Mouse (Mus musculus): ENCODE data around the gene Pabpc6. TPM values are rescaled to one million over a fixed set of nuclear protein-coding genes. Genes with fewer than 3 reads are reported as not detected.

Pabpc6 gene
- not detected in 2 replicates for polyA plus RNA-seq (2016; fragmentation: Nextera tagmentation; extraction: Ambion mirVana)

- H3K4me2 ChIP-seq (replicated peaks) = no peak within 1 kb of the TSS
- H3K9ac ChIP-seq = no peak within 1 kb of the TSS
- peaks cover 9% of the 10 kb centered on the region; the same call in 1 of the 2 replicates for H3K9me3 ChIP-seq (replicated peaks)
- H3K4me3 ChIP-seq = no peak within 1 kb of the TSS
- H3K27me3 ChIP-seq = no peaks in the 10 kb centered on the region
- no peaks in the 10 kb centered on the region for H3K36me3 ChIP-seq
- no peak for ATAC-seq (ENCODE audit: low FRiP score)
- WGBS = 93% methylated on average over 36 of the region's 36 CpGs
- no peaks in the 10 kb centered on the region for H3K4me1 ChIP-seq
- no peak within 1 kb of the TSS for H3K27ac ChIP-seq
Measured at GRCm38 (mm10) chr17:9669283-9669905, at the start of gene Pabpc6. Gene Pabpc6, minus strand, starts transcription at chr17:9669717.

GRCm38 (mm10) chr17:9710910-9711309 is 41.4 kb upstream of the Pabpc6 start:
- 88% methylated on average over 6 of the region's 6 CpGs for WGBS
- no peak overlapping the region for H3K9ac ChIP-seq
- no peak overlapping the region for H3K27ac ChIP-seq
- H3K4me2 ChIP-seq (replicated peaks) = no peak overlapping the region
- H3K36me3 ChIP-seq = no peaks in the 10 kb centered on the region
- no peaks in the 10 kb centered on the region for H3K27me3 ChIP-seq
- no peaks in the 10 kb centered on the region for H3K9me3 ChIP-seq (replicated peaks)
- no peaks in the 10 kb centered on the region for H3K4me1 ChIP-seq
- no peak overlapping the region for H3K4me3 ChIP-seq
- ATAC-seq (ENCODE audit: low FRiP score) = no peak

GRCm38 (mm10) chr17:9708888-9709287 is 39.4 kb upstream of the Pabpc6 start:
- no peak overlapping the region for H3K4me2 ChIP-seq (replicated peaks)
- no peaks in the 10 kb centered on the region for H3K36me3 ChIP-seq
- no peaks in the 10 kb centered on the region for H3K9me3 ChIP-seq (replicated peaks)
- no peak for ATAC-seq (ENCODE audit: low FRiP score)
- 94% methylated on average over 3 of the region's 3 CpGs for WGBS
- H3K4me1 ChIP-seq = no peaks in the 10 kb centered on the region
- no peaks in the 10 kb centered on the region for H3K27me3 ChIP-seq
- H3K9ac ChIP-seq = no peak overlapping the region
- H3K4me3 ChIP-seq = no peak overlapping the region
- H3K27ac ChIP-seq = no peak overlapping the region

- WGBS = 85% methylated on average over 1 of the region's 1 CpGs
Measured at GRCm38 (mm10) chr17:9707356-9707755, 37.8 kb upstream of the Pabpc6 start.

GRCm38 (mm10) chr17:9697763-9698162 is 28.2 kb upstream of the Pabpc6 start:
- no peak overlapping the region for H3K4me2 ChIP-seq (replicated peaks)
- peaks cover 9% of the 10 kb centered on the region; the same call in 1 of the 2 replicates for H3K4me1 ChIP-seq
- peak; percentile 88 for ATAC-seq (ENCODE audit: low FRiP score)
- 44% methylated on average over 7 of the region's 7 CpGs for WGBS
- H3K27me3 ChIP-seq = no peaks in the 10 kb centered on the region
- H3K9me3 ChIP-seq (replicated peaks) = peaks cover 4% of the 10 kb centered on the region
- H3K4me3 ChIP-seq = no peak overlapping the region
- no peaks in the 10 kb centered on the region for H3K36me3 ChIP-seq
- H3K27ac ChIP-seq = no peak overlapping the region
- H3K9ac ChIP-seq = no peak overlapping the region

More at GRCm38 (mm10) chr17:9707356-9707755, 37.8 kb upstream of the Pabpc6 start:
- H3K27ac ChIP-seq = no peak overlapping the region
- no peaks in the 10 kb centered on the region for H3K9me3 ChIP-seq (replicated peaks)
- H3K9ac ChIP-seq = no peak overlapping the region
- no peaks in the 10 kb centered on the region for H3K27me3 ChIP-seq
- no peaks in the 10 kb centered on the region for H3K36me3 ChIP-seq
- H3K4me1 ChIP-seq = no peaks in the 10 kb centered on the region
- no peak for ATAC-seq (ENCODE audit: low FRiP score)
- H3K4me3 ChIP-seq = no peak overlapping the region
- no peak overlapping the region for H3K4me2 ChIP-seq (replicated peaks)

- H3K4me3 ChIP-seq = no peak overlapping the region
- H3K27ac ChIP-seq = no peak overlapping the region
- no peaks in the 10 kb centered on the region for H3K9me3 ChIP-seq (replicated peaks)
- H3K4me2 ChIP-seq (replicated peaks) = no peak overlapping the region
- no peaks in the 10 kb centered on the region for H3K4me1 ChIP-seq
- H3K9ac ChIP-seq = no peak overlapping the region
- 71% methylated on average over 4 of the region's 4 CpGs for WGBS
- H3K36me3 ChIP-seq = no peaks in the 10 kb centered on the region
- ATAC-seq (ENCODE audit: low FRiP score) = no peak
- H3K27me3 ChIP-seq = no peaks in the 10 kb centered on the region
Measured at GRCm38 (mm10) chr17:9691251-9691650, 21.7 kb upstream of the Pabpc6 start.

GRCm38 (mm10) chr17:9683539-9684155 is 14.1 kb upstream of the Pabpc6 start:
- H3K4me3 ChIP-seq = no peak overlapping the region

GRCm38 (mm10) chr17:9680741-9681140 is 11.2 kb upstream of the Pabpc6 start:
- no peaks in the 10 kb centered on the region for H3K9me3 ChIP-seq (replicated peaks)
- no peak overlapping the region for H3K9ac ChIP-seq
- peak overlapping the region; percentile 60 for H3K27ac ChIP-seq
- no peaks in the 10 kb centered on the region for H3K36me3 ChIP-seq
- no peak overlapping the region for H3K4me3 ChIP-seq
- H3K4me2 ChIP-seq (replicated peaks) = no peak overlapping the region
- H3K4me1 ChIP-seq = peaks cover 8% of the 10 kb centered on the region
- no peaks in the 10 kb centered on the region for H3K27me3 ChIP-seq
- WGBS = 45% methylated on average over 8 of the region's 8 CpGs
- no peak for ATAC-seq (ENCODE audit: low FRiP score)

More at GRCm38 (mm10) chr17:9683539-9684155, 14.1 kb upstream of the Pabpc6 start:
- H3K9me3 ChIP-seq (replicated peaks) = no peaks in the 10 kb centered on the region
- no peak overlapping the region for H3K4me2 ChIP-seq (replicated peaks)
- H3K27ac ChIP-seq = no peak overlapping the region
- peaks cover 8% of the 10 kb centered on the region for H3K4me1 ChIP-seq
- no peak overlapping the region for H3K9ac ChIP-seq
- no peak for ATAC-seq (ENCODE audit: low FRiP score)
- H3K27me3 ChIP-seq = no peaks in the 10 kb centered on the region
- no peaks in the 10 kb centered on the region for H3K36me3 ChIP-seq
- WGBS = 78% methylated on average over 4 of the region's 4 CpGs

GRCm38 (mm10) chr17:9675175-9675789 is 5.8 kb upstream of the Pabpc6 start:
- H3K9me3 ChIP-seq (replicated peaks) = no peaks in the 10 kb centered on the region
- H3K36me3 ChIP-seq = no peaks in the 10 kb centered on the region
- H3K9ac ChIP-seq = no peak overlapping the region
- no peak overlapping the region for H3K4me2 ChIP-seq (replicated peaks)
- H3K4me3 ChIP-seq = no peak overlapping the region
- H3K27ac ChIP-seq = no peak overlapping the region
- H3K27me3 ChIP-seq = no peaks in the 10 kb centered on the region
- no peak for ATAC-seq (ENCODE audit: low FRiP score)
- H3K4me1 ChIP-seq = peaks cover 3% of the 10 kb centered on the region; the same call in 1 of the 2 replicates
- WGBS = 75% methylated on average over 6 of the region's 6 CpGs

GRCm38 (mm10) chr17:9667955-9668354 is 1.6 kb downstream of the Pabpc6 start:
- H3K27me3 ChIP-seq = no peaks in the 10 kb centered on the region
- no peaks in the 10 kb centered on the region for H3K36me3 ChIP-seq
- no peak overlapping the region for H3K27ac ChIP-seq
- 90% methylated on average over 9 of the region's 9 CpGs for WGBS
- no peak for ATAC-seq (ENCODE audit: low FRiP score)
- peaks cover 9% of the 10 kb centered on the region; the same call in 1 of the 2 replicates for H3K9me3 ChIP-seq (replicated peaks)
- H3K4me2 ChIP-seq (replicated peaks) = no peak overlapping the region
- H3K9ac ChIP-seq = no peak overlapping the region
- H3K4me3 ChIP-seq = no peak overlapping the region
- H3K4me1 ChIP-seq = no peaks in the 10 kb centered on the region

- H3K4me1 ChIP-seq = 0 out of 2 replicates have a peak, but pooled peaks cover 3% of the 10 kb centered on the region
- ATAC-seq (ENCODE audit: low FRiP score) = no peak
- WGBS = 85% methylated on average over 5 of the region's 5 CpGs
Measured at GRCm38 (mm10) chr17:9658651-9659050, 10.9 kb downstream of the Pabpc6 start.

GRCm38 (mm10) chr17:9654155-9654554 is 15.4 kb downstream of the Pabpc6 start:
- Histone ChIP-seq H3K9me3 (replicated peaks) (no peaks in the 10 kb centered on the region), H3K36me3 (no peaks in the 10 kb centered on the region), H3K4me2 (replicated peaks) (no peak overlapping the region), H3K9ac (no peak overlapping the region), H3K4me1 (no peaks in the 10 kb centered on the region), H3K4me3 (no peak overlapping the region), H3K27me3 (no peaks in the 10 kb centered on the region), H3K27ac (no peak overlapping the region)
- ATAC-seq (ENCODE audit: low FRiP score) = no peak
- WGBS = 84% methylated on average over 3 of the region's 3 CpGs

More at GRCm38 (mm10) chr17:9658651-9659050, 10.9 kb downstream of the Pabpc6 start:
- H3K9me3 ChIP-seq (replicated peaks) = no peaks in the 10 kb centered on the region
- no peak overlapping the region for H3K27ac ChIP-seq
- no peaks in the 10 kb centered on the region for H3K36me3 ChIP-seq
- no peak overlapping the region for H3K4me2 ChIP-seq (replicated peaks)
- no peak overlapping the region for H3K9ac ChIP-seq
- no peak overlapping the region for H3K4me3 ChIP-seq
- H3K27me3 ChIP-seq = no peaks in the 10 kb centered on the region
